Mouse (Mus musculus) thymus, postnatal 14 days (tissue): ENCODE data around the gene Krt7.
A peak's percentile ranks its signal among the peaks of the same experiment; 100 is the strongest.

Source experiments
- DNase-seq: peaks from one replicate; pipeline ENCODE4 v3.0.0; 2021

Krt7 gene

GRCm38 (mm10) chr15:101378646-101379045, 32.2 kb upstream of the Krt7 start:
- DNase-seq = no peak

- no peak for DNase-seq
Observed at GRCm38 (mm10) chr15:101381758-101382157, 29.1 kb upstream of the Krt7 start.

- DNase-seq = no peak
Observed at GRCm38 (mm10) chr15:101382811-101383210, 28.0 kb upstream of the Krt7 start.

- no peak for DNase-seq
Observed at GRCm38 (mm10) chr15:101384610-101385009, 26.2 kb upstream of the Krt7 start.

- no peak for DNase-seq
Observed at GRCm38 (mm10) chr15:101385064-101385463, 25.8 kb upstream of the Krt7 start.

GRCm38 (mm10) chr15:101387176-101387575, 23.7 kb upstream of the Krt7 start:
- no peak for DNase-seq

GRCm38 (mm10) chr15:101388034-101388541, 22.8 kb upstream of the Krt7 start:
- peak; percentile 26 for DNase-seq

GRCm38 (mm10) chr15:101390203-101390602, 20.6 kb upstream of the Krt7 start:
- DNase-seq = no peak

- DNase-seq = no peak
Observed at GRCm38 (mm10) chr15:101392251-101392650, 18.6 kb upstream of the Krt7 start.

GRCm38 (mm10) chr15:101394908-101395307, 15.9 kb upstream of the Krt7 start:
- DNase-seq = no peak

- no peak for DNase-seq
Observed at GRCm38 (mm10) chr15:101396466-101396865, 14.4 kb upstream of the Krt7 start.

GRCm38 (mm10) chr15:101396921-101397320, 13.9 kb upstream of the Krt7 start:
- DNase-seq = no peak

- no peak for DNase-seq
Observed at GRCm38 (mm10) chr15:101397683-101398082, 13.2 kb upstream of the Krt7 start.

- no peak for DNase-seq
Observed at GRCm38 (mm10) chr15:101398269-101398668, 12.6 kb upstream of the Krt7 start.

GRCm38 (mm10) chr15:101412188-101412587, 1.3 kb downstream of the Krt7 start:
- no peak for DNase-seq

- DNase-seq = no peak
Observed at GRCm38 (mm10) chr15:101413916-101414635, 3.2 kb downstream of the Krt7 start.

- DNase-seq = no peak
Observed at GRCm38 (mm10) chr15:101414807-101415565, 4.1 kb downstream of the Krt7 start.

- DNase-seq = no peak
Observed at GRCm38 (mm10) chr15:101418950-101419349, 8.1 kb downstream of the Krt7 start.

- no peak for DNase-seq
Observed at GRCm38 (mm10) chr15:101420903-101421302, 10.1 kb downstream of the Krt7 start.

GRCm38 (mm10) chr15:101424914-101425313, 14.1 kb downstream of the Krt7 start:
- no peak for DNase-seq

- no peak for DNase-seq
Observed at GRCm38 (mm10) chr15:101436611-101437010, 25.8 kb downstream of the Krt7 start.

- no peak for DNase-seq
Observed at GRCm38 (mm10) chr15:101438555-101438954, 27.7 kb downstream of the Krt7 start, which contains the start of gene Krt87. Gene Krt87 (minus strand): TSS chr15:101438804.

- no peak for DNase-seq
Observed at GRCm38 (mm10) chr15:101440837-101441236, 30.0 kb downstream of the Krt7 start.

- no peak for DNase-seq
Observed at GRCm38 (mm10) chr15:101446572-101446971, 35.7 kb downstream of the Krt7 start.
